In genomic region chr1:42436366-42436998, GRCm38 (mm10) we compare ENCODE assay signal across 10 mouse cellular contexts.
"Had no signal": no experiment of that assay in that cellular context is flagged by ENCODE, and none has a peak within 500 bp of the region (broad histone marks: within the 10 kb centered on the region; RNA-seq: fewer than 3 reads in every experiment).

No protein-coding gene starts in this region.

- DNase-seq: kidney, postnatal 36 days; layer of hippocampus, adult 9-11 months; liver; liver, embryonic 13.5 days; liver, postnatal 0 days; right cerebral cortex, postnatal 14 days; thymus, postnatal 36 days had no signal

- H3K27ac ChIP-seq: kidney, postnatal 0 days; liver, embryonic 13.5 days; lung, embryonic 15.5 days; midbrain, embryonic 13.5 days had no signal

- H3K36me3 ChIP-seq: liver, embryonic 13.5 days; lung, embryonic 15.5 days; midbrain, embryonic 13.5 days had no signal

- H3K4me1 ChIP-seq: liver, embryonic 13.5 days; lung, embryonic 15.5 days; midbrain, embryonic 13.5 days had no signal

- H3K4me2 ChIP-seq: liver, embryonic 13.5 days; lung, embryonic 15.5 days; midbrain, embryonic 13.5 days had no signal

- H3K9me3 ChIP-seq: liver, embryonic 13.5 days; lung, embryonic 15.5 days; midbrain, embryonic 13.5 days had no signal

- H3K4me3 ChIP-seq: liver, embryonic 13.5 days; lung, embryonic 15.5 days; midbrain, embryonic 13.5 days had no signal

- ATAC-seq: liver, postnatal 0 days; midbrain, embryonic 13.5 days had no signal

- H3K27me3 ChIP-seq: liver, embryonic 13.5 days; lung, embryonic 15.5 days; midbrain, embryonic 13.5 days had no signal

- H3K9ac ChIP-seq: liver, embryonic 13.5 days; liver, postnatal 0 days; lung, embryonic 15.5 days; midbrain, embryonic 13.5 days had no signal
